ENCODE assay signal across 8 mouse cellular contexts in the genomic region with DNA sequence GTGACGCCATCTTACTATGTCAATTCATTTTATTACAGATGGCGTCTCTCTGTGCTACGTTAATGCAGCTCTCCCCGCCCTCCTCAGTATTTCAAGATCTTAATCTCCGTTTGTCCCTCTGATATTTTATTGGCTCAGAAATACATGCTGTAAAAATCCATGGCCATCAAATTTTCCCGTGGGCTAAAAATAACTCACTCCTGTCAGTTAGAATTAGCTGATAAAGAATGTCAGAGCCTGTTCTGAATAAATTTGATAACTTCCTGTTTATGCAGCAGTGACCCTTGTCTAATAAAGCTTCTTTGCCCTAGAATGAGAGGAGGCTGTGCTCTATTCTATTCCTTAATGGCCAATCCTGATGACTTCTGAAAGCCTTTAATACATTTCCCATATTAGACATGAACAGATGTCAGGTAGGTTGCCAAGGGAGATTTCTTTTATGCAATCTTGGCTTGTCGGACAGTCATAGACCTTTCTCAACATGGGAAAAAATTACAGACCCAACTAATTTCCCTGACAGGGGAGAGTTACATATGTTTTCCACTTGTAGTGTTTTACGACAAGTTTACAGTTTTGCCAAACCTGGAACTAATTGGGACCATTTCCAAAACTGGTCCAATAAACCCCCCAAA.
DNase-seq lines count a peak whose midpoint lies in the region; ATAC-seq lines count a peak whose summit lies in the region.
"Had no signal": no experiment of that assay in that cellular context is flagged by ENCODE, and none has a peak within 500 bp of the region (broad histone marks: within the 10 kb centered on the region; RNA-seq: fewer than 3 reads in every experiment).

No protein-coding gene starts in this region.

- H3K27me3 ChIP-seq in kidney, embryonic 16.5 days (ENCODE audit: insufficient read depth, low read length) = no peaks in the 10 kb centered on the region
- no peaks in the 10 kb centered on the region for H3K27me3 ChIP-seq in embryonic facial prominence, embryonic 14.5 days (replicated peaks; ENCODE audit: control insufficient read depth, insufficient read depth, low read length)

- WGBS in kidney, embryonic 16.5 days = 42% methylated on average over 8 of the region's 8 CpGs
- 46% methylated on average over 8 of the region's 8 CpGs for WGBS in embryonic facial prominence, embryonic 14.5 days

- H3K27ac ChIP-seq in kidney, embryonic 16.5 days (ENCODE audit: low read length) = peak overlapping the region; percentile 56; the same call in 1 of the 2 replicates
- H3K27ac ChIP-seq in embryonic facial prominence, embryonic 14.5 days (replicated peaks; ENCODE audit: low read depth, low read length) = peak overlapping the region; percentile 24; the same call in 1 of the 2 replicates

- peaks cover 28% of the 10 kb centered on the region for H3K4me1 ChIP-seq in kidney, embryonic 16.5 days (ENCODE audit: insufficient read depth, low read length)
- peaks cover 39% of the 10 kb centered on the region for H3K4me1 ChIP-seq in embryonic facial prominence, embryonic 14.5 days (ENCODE audit: control insufficient read depth, insufficient read depth, low read length)

- H3K4me3 ChIP-seq in kidney, embryonic 16.5 days (ENCODE audit: low read length) = no peak overlapping the region
- H3K4me3 ChIP-seq in embryonic facial prominence, embryonic 14.5 days (ENCODE audit: low read depth, low read length) = no peak overlapping the region

- peak; percentile 54; the same call in 1 of the 2 replicates for ATAC-seq in kidney, embryonic 16.5 days (ENCODE audit: low FRiP score, low TSS enrichment)
- ATAC-seq in embryonic facial prominence, embryonic 14.5 days (ENCODE audit: low read depth) = peak; percentile 62
- ATAC-seq in megakaryocyte-erythroid progenitor cell, adult 5-6 weeks (replicated peaks; ENCODE audit: low FRiP score, low TSS enrichment, poor library complexity, severe bottlenecking) = peak; percentile 45; the same call in 1 of the 2 replicates

- no peaks in the 10 kb centered on the region for H3K9me3 ChIP-seq in kidney, embryonic 16.5 days (ENCODE audit: low read length)
- no peaks in the 10 kb centered on the region for H3K9me3 ChIP-seq in embryonic facial prominence, embryonic 14.5 days (ENCODE audit: control insufficient read depth, low read length)

- H3K36me3 ChIP-seq in kidney, embryonic 16.5 days (ENCODE audit: insufficient read depth, low read length) = peaks cover 23% of the 10 kb centered on the region; the same call in 1 of the 2 replicates
- peaks cover 37% of the 10 kb centered on the region; the same call in 1 of the 2 replicates for H3K36me3 ChIP-seq in embryonic facial prominence, embryonic 14.5 days (ENCODE audit: control insufficient read depth, insufficient read depth, low read length)

- no peak overlapping the region for H3K4me2 ChIP-seq in kidney, embryonic 16.5 days (replicated peaks; ENCODE audit: low read depth, low read length)
- no peak overlapping the region for H3K4me2 ChIP-seq in embryonic facial prominence, embryonic 14.5 days (ENCODE audit: low read depth, low read length)

- no peak overlapping the region for H3K9ac ChIP-seq in kidney, embryonic 16.5 days (replicated peaks; ENCODE audit: low read length)
- no peak overlapping the region for H3K9ac ChIP-seq in embryonic facial prominence, embryonic 14.5 days (ENCODE audit: low read depth, low read length)

- no peak for DNase-seq in kidney, postnatal 10 days
- DNase-seq in NIH3T3 (ENCODE audit: low read depth) = peak; percentile 57
- peak; percentile 79 for DNase-seq in embryonic facial prominence, embryonic 14.5 days (ENCODE audit: low spot score)
- DNase-seq in testis, postnatal 10 days (ENCODE audit: low spot score) = no peak
- DNase-seq in cerebellum, postnatal 4 days (ENCODE audit: low spot score in 2 of 2) = no peak
- DNase-seq: lung, postnatal 10 days had no signal

Comparison
In these comparisons a context has a peak if more than half of its experiments do, and no peak if none do; other contexts are left out.
1. DNase-seq: peak in NIH3T3 (single experiment) and embryonic facial prominence, embryonic 14.5 days (single experiment); none in kidney, postnatal 10 days (single experiment), testis, postnatal 10 days (single experiment) and cerebellum, postnatal 4 days (0 of 2).
2. Peak in every context shown above with its lines, with median percentiles within 50 percentile points of each other: ATAC-seq.